Mouse (Mus musculus): Measurements from ENCODE around the gene Brca2. TPM values are rescaled to one million over a fixed set of nuclear protein-coding genes. Genes with fewer than 3 reads are reported as not detected.

Brca2 gene
- polyA plus RNA-seq, 1 experiment from 2014 or later = 16.5 TPM

- ATAC-seq = no peak
- no peak overlapping the region for H3K4me3 ChIP-seq (replicated peaks; ENCODE audit: low read length)
- no peak overlapping the region for H3K27ac ChIP-seq (ENCODE audit: low read length)
- H3K9me3 ChIP-seq (ENCODE audit: control insufficient read depth, low read length) = no peaks in the 10 kb centered on the region
- H3K4me2 ChIP-seq (ENCODE audit: low read length) = no peak overlapping the region
- H3K36me3 ChIP-seq (ENCODE audit: control insufficient read depth, insufficient read depth) = no peaks in the 10 kb centered on the region
- no peaks in the 10 kb centered on the region for H3K27me3 ChIP-seq (replicated peaks; ENCODE audit: control insufficient read depth, insufficient read depth, low read length)
- H3K9ac ChIP-seq (replicated peaks; ENCODE audit: low read depth, low read length) = no peak overlapping the region
- no peaks in the 10 kb centered on the region for H3K4me1 ChIP-seq (replicated peaks; ENCODE audit: control insufficient read depth, insufficient read depth, low read length)
- WGBS = 87% methylated on average over 6 of the region's 6 CpGs
These were observed 56.3 kb downstream of the Brca2 start for GRCm38 (mm10) chr5:150578613-150579171.

DNA sequence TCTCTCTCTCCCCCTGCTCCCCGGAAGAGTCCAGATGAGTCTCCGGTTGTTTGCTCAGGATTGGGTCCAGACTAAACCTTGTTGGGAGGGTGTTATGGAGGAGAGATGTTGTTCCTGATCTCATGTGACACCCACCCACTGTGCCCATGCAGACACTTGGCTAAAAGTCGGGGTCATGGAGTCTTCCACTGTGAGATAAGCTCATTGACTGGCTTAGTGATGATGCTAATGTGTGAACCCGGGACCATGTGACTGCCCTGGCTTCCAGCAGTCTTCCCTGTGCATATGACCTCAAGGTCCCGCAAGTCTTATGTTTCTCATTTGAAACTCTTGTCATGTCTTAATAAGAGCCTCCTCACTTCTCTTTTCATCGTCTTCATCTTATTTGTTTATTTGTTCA is 58.8 kb downstream of the Brca2 start:
- Histone ChIP-seq H3K27ac (ENCODE audit: low read length) (no peak overlapping the region), H3K4me1 (replicated peaks; ENCODE audit: control insufficient read depth, insufficient read depth, low read length) (no peaks in the 10 kb centered on the region), H3K9ac (replicated peaks; ENCODE audit: low read depth, low read length) (no peak overlapping the region), H3K4me3 (replicated peaks; ENCODE audit: low read length) (no peak overlapping the region), H3K27me3 (replicated peaks; ENCODE audit: control insufficient read depth, insufficient read depth, low read length) (no peaks in the 10 kb centered on the region), H3K4me2 (ENCODE audit: low read length) (no peak overlapping the region), H3K36me3 (ENCODE audit: control insufficient read depth, insufficient read depth) (no peaks in the 10 kb centered on the region), H3K9me3 (ENCODE audit: control insufficient read depth, low read length) (no peaks in the 10 kb centered on the region)
- 76% methylated on average over 6 of the region's 6 CpGs for WGBS
- no peak for ATAC-seq

DNA sequence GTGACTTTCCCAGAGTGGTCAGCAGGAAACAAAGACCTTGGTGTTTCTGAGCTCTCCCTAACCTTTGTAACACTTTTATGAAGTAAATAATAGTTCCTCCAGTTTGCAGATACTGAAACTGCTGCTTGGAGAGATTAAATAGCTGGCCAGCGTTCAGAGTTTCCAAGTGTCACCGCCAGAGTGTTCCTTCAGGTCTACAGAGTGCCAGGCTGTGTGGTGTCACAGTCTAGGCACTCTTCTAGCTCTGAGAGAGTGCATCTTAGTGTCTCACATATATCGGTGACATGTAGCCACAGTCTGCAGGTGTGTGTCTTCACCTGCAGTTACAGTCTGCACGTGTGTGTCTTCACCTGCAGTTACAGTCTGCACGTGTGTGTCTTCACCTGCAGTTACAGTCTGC is 60.8 kb downstream of the Brca2 start:
- Histone ChIP-seq H3K9ac (replicated peaks; ENCODE audit: low read depth, low read length) (no peak overlapping the region), H3K4me2 (ENCODE audit: low read length) (no peak overlapping the region), H3K9me3 (ENCODE audit: control insufficient read depth, low read length) (no peaks in the 10 kb centered on the region), H3K4me1 (replicated peaks; ENCODE audit: control insufficient read depth, insufficient read depth, low read length) (no peaks in the 10 kb centered on the region), H3K36me3 (ENCODE audit: control insufficient read depth, insufficient read depth) (no peaks in the 10 kb centered on the region), H3K27me3 (replicated peaks; ENCODE audit: control insufficient read depth, insufficient read depth, low read length) (no peaks in the 10 kb centered on the region), H3K4me3 (replicated peaks; ENCODE audit: low read length) (no peak overlapping the region), H3K27ac (ENCODE audit: low read length) (no peak overlapping the region)
- ATAC-seq = no peak
- WGBS = 84% methylated on average over 5 of the region's 5 CpGs

DNA sequence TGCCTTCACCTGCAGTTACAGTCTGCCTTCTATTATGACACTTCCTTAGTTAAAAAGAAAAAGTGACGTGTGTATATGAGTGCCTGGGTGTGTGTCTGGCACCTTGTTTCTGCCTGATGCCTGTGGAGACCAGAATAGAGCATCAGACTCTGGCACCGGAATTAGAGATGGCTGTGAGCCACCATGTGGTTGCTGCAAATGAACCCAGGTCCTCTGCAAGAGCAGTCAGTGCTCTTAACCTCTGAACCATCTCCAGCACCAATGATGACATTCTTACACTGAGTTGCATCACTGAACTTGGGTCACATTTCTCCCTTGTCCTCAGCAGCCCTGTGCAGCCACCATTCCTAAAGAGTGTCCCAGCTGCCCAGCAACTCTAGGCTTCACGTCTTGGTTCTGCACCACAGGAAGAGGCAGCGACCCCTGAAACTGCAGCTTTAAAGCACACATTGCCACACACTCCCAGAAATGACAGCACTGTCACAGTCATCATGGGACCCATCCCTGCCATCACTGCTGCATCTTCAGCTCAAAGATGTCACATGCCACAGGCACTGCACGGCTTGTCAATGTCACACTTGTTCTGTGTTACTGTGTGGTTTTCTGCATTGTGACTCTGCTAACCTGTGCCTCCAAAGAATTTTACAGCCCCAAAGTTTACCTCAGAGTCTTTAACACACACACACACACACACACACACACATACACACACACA is 61.3 kb downstream of the Brca2 start:
- no peaks in the 10 kb centered on the region for H3K4me1 ChIP-seq (replicated peaks; ENCODE audit: control insufficient read depth, insufficient read depth, low read length)
- no peaks in the 10 kb centered on the region for H3K27me3 ChIP-seq (replicated peaks; ENCODE audit: control insufficient read depth, insufficient read depth, low read length)
- no peak overlapping the region for H3K27ac ChIP-seq (ENCODE audit: low read length)
- H3K4me2 ChIP-seq (ENCODE audit: low read length) = no peak overlapping the region
- no peaks in the 10 kb centered on the region for H3K36me3 ChIP-seq (ENCODE audit: control insufficient read depth, insufficient read depth)
- peak; percentile 23; the same call in 1 of the 2 replicates for ATAC-seq
- H3K9me3 ChIP-seq (ENCODE audit: control insufficient read depth, low read length) = no peaks in the 10 kb centered on the region
- H3K4me3 ChIP-seq (replicated peaks; ENCODE audit: low read length) = no peak overlapping the region
- WGBS = 58% methylated on average over 5 of the region's 5 CpGs
- no peak overlapping the region for H3K9ac ChIP-seq (replicated peaks; ENCODE audit: low read depth, low read length)

DNA sequence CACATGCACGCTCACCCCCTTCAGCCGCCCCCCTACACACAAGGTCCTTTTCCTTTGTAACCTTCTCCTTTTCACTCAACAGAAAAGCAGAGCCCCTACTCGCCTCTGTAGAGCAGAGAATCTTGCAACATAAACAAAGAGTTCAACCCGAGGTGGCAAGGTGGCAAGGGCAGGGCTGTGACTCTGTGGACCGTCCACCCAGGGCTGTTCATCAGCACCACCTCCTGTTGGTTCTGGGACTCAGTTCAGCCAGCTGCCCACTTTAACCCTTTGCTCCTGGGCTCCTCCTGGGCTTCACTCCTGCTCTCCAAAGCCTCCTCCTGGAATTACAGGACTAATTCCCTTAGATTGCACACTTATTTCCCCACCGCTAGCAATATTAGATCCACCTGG is 61.9 kb downstream of the Brca2 start:
- Histone ChIP-seq H3K27me3 (replicated peaks; ENCODE audit: control insufficient read depth, insufficient read depth, low read length) (no peaks in the 10 kb centered on the region), H3K4me2 (ENCODE audit: low read length) (no peak overlapping the region), H3K4me1 (replicated peaks; ENCODE audit: control insufficient read depth, insufficient read depth, low read length) (no peaks in the 10 kb centered on the region), H3K9ac (replicated peaks; ENCODE audit: low read depth, low read length) (no peak overlapping the region), H3K27ac (ENCODE audit: low read length) (no peak overlapping the region), H3K36me3 (ENCODE audit: control insufficient read depth, insufficient read depth) (no peaks in the 10 kb centered on the region), H3K9me3 (ENCODE audit: control insufficient read depth, low read length) (no peaks in the 10 kb centered on the region), H3K4me3 (replicated peaks; ENCODE audit: low read length) (no peak overlapping the region)
- no peak for ATAC-seq
- 45% methylated on average over 6 of the region's 6 CpGs for WGBS

- Histone ChIP-seq H3K4me2 (ENCODE audit: low read length) (no peak overlapping the region), H3K36me3 (ENCODE audit: control insufficient read depth, insufficient read depth) (no peaks in the 10 kb centered on the region), H3K9me3 (ENCODE audit: control insufficient read depth, low read length) (no peaks in the 10 kb centered on the region), H3K4me1 (replicated peaks; ENCODE audit: control insufficient read depth, insufficient read depth, low read length) (peaks cover 15% of the 10 kb centered on the region), H3K27ac (ENCODE audit: low read length) (no peak overlapping the region), H3K4me3 (replicated peaks; ENCODE audit: low read length) (no peak overlapping the region), H3K27me3 (replicated peaks; ENCODE audit: control insufficient read depth, insufficient read depth, low read length) (peaks cover 10% of the 10 kb centered on the region; the same call in 1 of the 2 replicates), H3K9ac (replicated peaks; ENCODE audit: low read depth, low read length) (no peak overlapping the region)
- ATAC-seq = no peak
- WGBS = 80% methylated on average over 2 of the region's 2 CpGs
These were observed 67.5 kb downstream of the Brca2 start for GRCm38 (mm10) chr5:150589945-150590344.

GRCm38 (mm10) chr5:150592186-150592903 is 69.9 kb downstream of the Brca2 start:
- no peaks in the 10 kb centered on the region for H3K9me3 ChIP-seq (ENCODE audit: control insufficient read depth, low read length)
- H3K4me1 ChIP-seq (replicated peaks; ENCODE audit: control insufficient read depth, insufficient read depth, low read length) = peaks cover 15% of the 10 kb centered on the region
- H3K4me3 ChIP-seq (replicated peaks; ENCODE audit: low read length) = peak overlapping the region; percentile 83; the same call in 1 of the 2 replicates
- H3K4me2 ChIP-seq (ENCODE audit: low read length) = no peak overlapping the region; the same call in 1 of the 2 replicates
- no peaks in the 10 kb centered on the region for H3K36me3 ChIP-seq (ENCODE audit: control insufficient read depth, insufficient read depth)
- H3K9ac ChIP-seq (replicated peaks; ENCODE audit: low read depth, low read length) = no peak overlapping the region
- ATAC-seq = no peak
- H3K27ac ChIP-seq (ENCODE audit: low read length) = no peak overlapping the region
- H3K27me3 ChIP-seq (replicated peaks; ENCODE audit: control insufficient read depth, insufficient read depth, low read length) = peaks cover 10% of the 10 kb centered on the region; the same call in 1 of the 2 replicates
- 75% methylated on average over 13 of the region's 13 CpGs for WGBS

- H3K27me3 ChIP-seq (replicated peaks; ENCODE audit: control insufficient read depth, insufficient read depth, low read length) = peaks cover 10% of the 10 kb centered on the region; the same call in 1 of the 2 replicates
- no peaks in the 10 kb centered on the region for H3K9me3 ChIP-seq (ENCODE audit: control insufficient read depth, low read length)
- H3K9ac ChIP-seq (replicated peaks; ENCODE audit: low read depth, low read length) = peak overlapping the region; percentile 73
- H3K4me1 ChIP-seq (replicated peaks; ENCODE audit: control insufficient read depth, insufficient read depth, low read length) = peaks cover 15% of the 10 kb centered on the region
- WGBS = 10% methylated on average over 40 of the region's 40 CpGs
- peak overlapping the region; percentile 95 for H3K4me2 ChIP-seq (ENCODE audit: low read length)
- peak overlapping the region; percentile 83 for H3K4me3 ChIP-seq (replicated peaks; ENCODE audit: low read length)
- no peak overlapping the region for H3K27ac ChIP-seq (ENCODE audit: low read length)
- H3K36me3 ChIP-seq (ENCODE audit: control insufficient read depth, insufficient read depth) = no peaks in the 10 kb centered on the region
- ATAC-seq = peak; percentile 45
These were observed 70.7 kb downstream of the Brca2 start for GRCm38 (mm10) chr5:150592904-150593755.
